Mouse (Mus musculus) right cerebral cortex, postnatal 10 days (tissue): ENCODE data around the gene Skp2.

Experiments used
- DNase-seq, 2 experiments: peaks; one replicate each; pipeline ENCODE4 v3.0.0; 2021; ENCODE audit warnings: low spot score in 2 of 2

Gene Skp2

DNA sequence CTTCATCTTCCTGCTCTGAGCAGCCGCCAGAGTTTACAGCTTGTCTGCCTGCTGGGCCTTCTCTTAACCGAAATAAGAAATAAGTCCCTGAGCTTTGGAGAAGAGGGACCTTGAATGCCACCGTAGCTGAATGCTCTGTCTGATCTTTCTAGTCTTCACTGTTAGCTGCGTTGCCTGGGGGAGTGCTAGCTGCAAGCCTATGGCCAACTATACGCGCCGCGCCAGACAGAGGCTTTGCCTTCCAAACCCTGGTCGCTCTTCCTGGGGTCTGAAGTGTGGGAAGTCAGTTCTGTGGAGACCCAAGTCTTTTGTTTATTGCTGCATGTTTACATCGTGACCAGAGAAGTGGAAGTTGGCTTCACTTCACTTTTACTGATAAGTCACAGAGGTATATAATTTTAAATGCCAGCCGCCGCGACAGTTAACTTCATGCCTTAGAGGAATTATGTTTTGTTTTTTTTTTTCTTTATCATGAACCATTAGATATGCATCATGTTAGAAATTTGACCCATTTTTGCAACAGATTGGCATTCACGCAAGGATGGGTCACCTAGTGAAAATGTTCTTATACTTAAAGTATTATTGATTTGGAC is 79.5 kb downstream of the Skp2 start:
- DNase-seq, result no peak

DNA sequence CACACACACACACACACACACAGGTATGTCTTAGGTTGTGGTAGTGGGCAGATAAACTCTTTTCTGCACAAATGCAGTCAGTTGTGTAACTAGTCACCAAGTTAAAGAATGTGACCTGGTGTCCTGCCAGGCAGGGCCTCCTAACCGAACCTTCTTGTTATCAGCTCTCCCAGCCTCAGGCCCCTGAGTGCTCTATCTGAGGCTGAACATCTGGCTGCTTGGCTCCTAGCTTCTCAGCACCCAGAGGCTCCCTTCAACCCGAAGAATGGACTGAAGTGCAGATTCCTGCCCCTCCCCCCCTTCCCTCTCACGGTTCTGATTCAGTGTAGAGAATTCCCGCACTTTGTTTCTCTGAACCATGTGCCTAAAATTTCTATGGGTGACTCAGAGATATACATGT is 80.6 kb downstream of the Skp2 start:
- DNase-seq, result no peak

DNA sequence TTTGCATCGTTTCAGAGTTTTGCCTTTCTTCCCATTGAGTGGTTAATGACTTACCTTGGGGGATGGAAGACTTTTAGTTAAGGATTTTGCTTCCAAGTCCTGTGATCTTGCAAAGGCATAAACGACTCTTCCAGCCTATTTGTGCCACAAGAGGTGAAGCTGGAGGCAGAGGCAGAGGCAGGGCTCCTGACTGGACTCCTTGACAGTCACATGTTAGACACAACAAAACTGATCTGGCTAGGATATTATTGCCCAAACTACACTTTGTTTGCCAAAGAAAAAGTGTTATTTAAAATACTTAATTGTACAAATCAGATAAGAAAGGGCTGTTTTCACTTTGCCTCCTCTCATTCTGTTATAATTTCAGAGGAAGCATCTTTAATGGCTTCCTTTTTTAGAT is 81.1 kb downstream of the Skp2 start:
- DNase-seq, result no peak

DNA sequence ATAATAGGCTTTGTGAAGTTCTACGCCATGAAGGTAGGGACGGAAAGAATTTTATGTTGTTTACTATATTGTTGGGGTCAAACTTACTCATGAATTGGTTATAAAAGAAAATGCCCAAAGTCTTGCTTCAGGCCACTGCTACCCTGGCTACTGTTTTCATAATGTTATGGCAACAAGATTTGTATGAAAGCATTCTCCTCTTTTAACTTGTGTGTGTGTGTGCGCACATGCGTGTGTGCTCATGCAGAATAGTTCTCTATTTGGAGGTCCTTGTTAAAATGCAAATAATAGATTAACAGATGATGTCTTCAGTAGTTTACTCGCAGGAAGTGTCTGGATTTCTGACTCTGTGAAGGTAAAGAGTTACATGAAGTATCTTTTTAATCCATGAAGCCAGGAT is 81.5 kb downstream of the Skp2 start:
- no peak for DNase-seq

DNA sequence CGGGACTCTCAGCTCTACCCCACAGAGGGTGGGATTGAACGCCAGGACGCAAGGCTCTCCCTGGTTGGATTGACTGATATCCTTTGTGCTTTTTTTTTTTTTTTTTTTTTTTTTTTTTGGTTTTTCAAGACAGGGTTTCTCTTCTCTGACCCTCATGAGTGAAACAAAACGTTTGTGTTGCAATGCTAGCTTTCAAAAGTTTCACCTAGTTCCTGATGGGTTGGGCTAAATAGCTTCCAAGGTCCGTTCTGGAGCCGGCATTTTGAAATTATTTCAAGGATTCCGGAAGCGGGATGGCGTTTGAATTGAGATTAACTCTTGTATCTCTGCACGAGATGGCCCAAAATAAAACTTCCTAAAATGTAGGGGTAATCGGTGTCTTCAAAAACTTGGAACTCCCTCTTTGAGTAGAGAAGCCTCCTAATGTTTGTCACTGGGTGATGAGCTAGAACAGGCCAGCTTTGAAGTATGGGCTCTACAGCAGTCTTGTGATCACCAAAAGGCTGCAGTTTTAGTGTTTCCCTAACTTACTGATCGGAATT is 82.1 kb downstream of the Skp2 start:
- no peak for DNase-seq

DNA sequence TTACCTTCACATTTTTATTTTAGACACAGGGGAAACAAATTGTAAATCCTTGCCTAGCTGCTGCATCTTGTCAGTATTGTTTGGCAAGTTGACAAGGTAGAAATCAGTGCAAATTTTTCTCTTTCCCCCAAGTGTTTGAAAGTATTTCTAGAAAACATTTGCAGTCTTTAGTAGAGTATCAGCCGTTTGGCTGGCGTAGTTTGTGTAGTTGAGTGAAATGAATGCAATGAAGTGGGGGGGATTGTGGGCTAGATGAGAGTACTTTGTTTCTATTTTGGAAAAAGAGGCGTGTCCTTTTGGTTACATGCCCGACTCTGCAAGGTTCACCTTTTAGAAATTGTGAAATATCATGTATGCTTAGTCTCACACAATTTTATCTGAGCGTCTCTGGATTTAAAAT is 82.6 kb downstream of the Skp2 start:
- DNase-seq, result no peak

DNA sequence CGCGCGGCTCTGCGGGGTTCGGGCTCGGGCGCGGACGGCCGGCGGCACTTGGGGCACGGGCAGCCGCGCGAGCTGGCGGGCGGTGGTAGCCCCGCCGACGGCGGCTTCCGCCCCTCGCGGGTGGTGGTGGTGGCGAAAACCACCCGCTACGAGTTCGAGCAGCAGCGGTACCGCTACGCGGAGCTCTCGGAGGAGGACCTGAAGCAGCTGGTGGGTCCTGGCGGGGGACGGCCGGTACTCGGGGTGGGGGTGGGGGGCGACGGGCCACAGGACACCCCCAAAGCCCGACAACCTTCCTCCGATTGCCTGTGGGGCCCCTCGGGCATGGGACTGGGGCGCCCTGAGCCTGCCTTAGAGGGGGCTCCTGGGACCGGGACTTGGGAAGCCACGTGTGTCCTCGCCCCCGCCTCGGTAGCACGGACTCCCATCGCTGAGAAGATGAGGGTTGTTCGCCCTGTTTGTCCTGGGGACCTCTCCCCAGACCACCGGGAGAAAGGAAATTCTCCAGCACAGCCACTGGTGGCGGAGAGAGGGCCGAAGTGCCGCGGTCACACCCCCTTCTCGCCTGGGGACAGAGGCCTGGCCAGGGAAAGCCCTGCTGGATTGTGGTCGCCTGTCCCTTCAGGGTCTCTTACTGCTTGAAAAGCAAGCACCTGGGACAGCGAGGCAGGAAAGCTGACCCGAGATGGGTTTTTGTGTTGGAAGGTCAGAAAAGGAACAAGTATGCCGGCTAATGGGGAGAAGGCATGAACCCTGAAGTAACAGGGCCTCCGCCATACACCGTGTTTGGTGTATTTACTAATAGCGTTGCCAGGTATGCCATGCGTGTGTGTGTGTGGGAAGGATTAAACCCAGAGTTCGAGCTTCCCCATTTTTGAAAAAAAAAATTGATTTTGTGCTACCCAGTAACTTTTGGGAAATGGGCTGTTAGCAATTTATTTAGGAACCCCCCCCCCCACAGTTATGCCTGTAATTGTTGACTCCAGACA is 83.4 kb downstream of the Skp2 start:
- peak; percentile 46 to 55 for DNase-seq

DNA sequence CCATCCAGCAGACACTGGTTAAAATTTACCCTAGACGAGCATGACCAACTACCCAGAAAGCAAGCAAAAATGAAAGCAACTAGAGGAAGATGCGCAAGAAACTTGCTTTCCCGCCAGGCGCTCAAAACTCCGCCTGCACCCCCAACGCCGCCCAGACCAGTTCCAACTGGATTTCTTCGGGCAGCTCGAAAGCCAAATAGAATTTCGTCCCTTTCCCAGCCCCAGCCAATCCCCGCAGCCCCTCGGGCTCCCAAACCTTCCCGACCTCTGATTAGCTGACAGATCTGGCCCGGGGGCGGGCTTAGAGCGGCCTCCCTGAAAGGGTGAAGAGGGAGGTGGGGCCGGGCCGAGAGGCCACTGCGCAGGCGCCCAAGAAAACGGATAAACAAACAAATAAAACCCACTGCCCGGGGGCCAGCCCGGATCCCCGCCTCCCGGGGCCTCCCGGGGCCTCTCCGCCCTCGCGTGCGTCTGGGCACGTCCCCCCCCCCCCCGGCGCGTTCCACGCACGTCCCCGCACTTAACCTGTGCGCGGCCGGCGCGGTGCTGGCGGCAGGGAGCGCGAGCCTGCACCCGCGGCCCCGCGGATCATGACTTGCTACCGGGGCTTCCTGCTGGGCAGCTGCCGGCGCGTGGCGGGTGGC is 84.2 kb downstream of the Skp2 start, which contains the start of gene Nadk2:
Gene Nadk2 (plus strand): TSS at position 349 of the 644 bp plus-strand sequence.
- DNase-seq, result peak; percentile 99

DNA sequence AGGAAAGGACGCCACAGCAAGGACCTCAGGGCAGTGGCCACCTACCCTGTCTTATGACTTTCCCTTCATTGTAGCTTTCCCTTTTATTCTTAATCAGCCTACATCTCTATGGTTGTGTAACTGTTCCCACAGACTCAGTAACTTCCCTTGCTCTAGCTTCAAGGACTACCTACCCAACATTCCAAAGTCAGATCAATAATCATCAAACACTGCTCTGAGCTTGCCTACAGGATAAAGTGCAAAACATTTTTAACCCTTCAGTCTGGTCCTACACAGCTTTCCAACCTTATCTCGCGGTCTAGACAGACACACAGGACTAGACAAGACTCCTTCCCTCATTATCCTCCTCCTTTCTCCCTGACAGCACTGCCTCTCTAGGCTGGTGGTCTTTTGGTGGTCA is 84.9 kb downstream of the Skp2 start:
- no peak for DNase-seq

DNA sequence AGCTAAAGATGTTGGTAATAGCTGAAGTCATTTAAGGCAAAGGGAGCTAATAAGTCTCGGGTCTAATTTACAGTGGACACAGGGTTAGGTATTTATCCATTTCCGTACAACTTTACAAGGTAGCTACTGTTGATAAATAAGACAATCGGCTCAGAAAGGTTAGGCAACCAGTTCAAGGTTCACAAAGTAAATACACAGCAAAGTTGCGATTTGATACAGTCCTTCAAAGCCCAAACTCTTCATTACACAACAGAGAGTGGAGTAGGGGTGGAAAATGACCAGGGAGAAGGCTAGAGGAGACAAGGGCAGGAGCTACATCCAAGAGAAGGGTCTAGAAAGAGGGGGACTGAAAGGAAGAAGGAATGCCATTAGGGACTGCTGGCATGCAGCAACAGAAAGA is 86.3 kb downstream of the Skp2 start:
- DNase-seq, result no peak
